8 mouse cellular contexts compared by ENCODE assay signal in the genomic region with DNA sequence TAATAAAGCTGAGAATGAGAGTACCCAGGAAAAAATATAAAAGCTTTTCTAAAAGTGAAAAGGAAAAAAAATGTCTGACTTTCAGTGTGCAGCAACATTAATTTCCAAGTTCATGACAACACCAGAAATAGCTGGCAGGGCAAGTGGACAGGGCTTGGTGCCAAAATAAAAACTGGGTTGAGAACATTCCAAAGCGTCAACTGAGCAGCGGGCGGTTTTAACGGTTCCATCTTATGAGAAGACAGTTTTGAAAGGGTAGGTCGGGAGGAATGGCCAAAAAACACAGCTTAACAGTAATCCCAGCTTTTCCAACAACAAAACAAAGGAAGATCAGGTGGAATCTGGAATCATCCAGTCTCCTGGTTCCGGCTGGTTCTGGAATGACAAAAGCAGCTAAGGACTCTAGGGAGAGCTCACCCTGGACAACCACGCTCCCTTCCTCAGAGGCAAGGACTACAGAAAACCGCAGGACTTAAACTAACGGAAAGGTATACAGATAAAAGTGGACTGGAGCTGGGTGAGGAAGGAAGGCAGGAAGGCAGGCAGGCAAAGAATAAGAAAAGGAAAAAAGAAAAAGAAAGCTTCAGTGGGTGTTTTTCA. TPM values are rescaled to one million over a fixed set of nuclear protein-coding genes. Genes with fewer than 3 reads are reported as not detected.
A peak's percentile ranks its signal among the peaks of the same experiment; 100 is the strongest.
DNase-seq lines count a peak whose midpoint lies in the region; ATAC-seq lines count a peak whose summit lies in the region.

No protein-coding gene starts in this region.

- H3K4me2 ChIP-seq in midbrain, embryonic 14.5 days (ENCODE audit: low read length) = no peak overlapping the region
- no peak overlapping the region for H3K4me2 ChIP-seq in midbrain, embryonic 11.5 days
- H3K4me2 ChIP-seq in kidney, embryonic 16.5 days (replicated peaks; ENCODE audit: low read depth, low read length) = no peak overlapping the region
- no peak overlapping the region for H3K4me2 ChIP-seq in intestine, embryonic 16.5 days (ENCODE audit: low read depth, low read length)

- no peak overlapping the region for H3K4me3 ChIP-seq in midbrain, embryonic 14.5 days (replicated peaks; ENCODE audit: low read depth, low read length)
- no peak overlapping the region for H3K4me3 ChIP-seq in midbrain, embryonic 11.5 days (ENCODE audit: low read depth, low read length)
- H3K4me3 ChIP-seq in kidney, embryonic 16.5 days (ENCODE audit: low read length) = no peak overlapping the region
- no peak overlapping the region for H3K4me3 ChIP-seq in intestine, embryonic 16.5 days (ENCODE audit: low read length)

- 73% methylated on average over 9 of the region's 9 CpGs for WGBS in midbrain, embryonic 14.5 days
- 83% methylated on average over 9 of the region's 9 CpGs for WGBS in midbrain, embryonic 11.5 days
- 58% methylated on average over 9 of the region's 9 CpGs for WGBS in kidney, embryonic 16.5 days
- 65% methylated on average over 9 of the region's 9 CpGs for WGBS in intestine, embryonic 16.5 days

- peak; percentile 13 for DNase-seq in midbrain, embryonic 14.5 days
- DNase-seq in midbrain, embryonic 11.5 days (ENCODE audit: low spot score, missing footprints) = no peak
- DNase-seq in adrenal gland, postnatal 14 days = peak; percentile 89
- peak; percentile 59 for DNase-seq in gastrocnemius, postnatal 14 days
- DNase-seq in skeletal muscle tissue, adult 2 months (ENCODE audit: low read depth, low spot score) = peak; percentile 72

- intact Hi-C loops in gastrocnemius, postnatal 14 days (cut with DNase I; ENCODE audit: low total_unique reads) = no loop called here

- no peak for ATAC-seq in midbrain, embryonic 14.5 days (ENCODE audit: low FRiP score, low TSS enrichment)
- ATAC-seq in midbrain, embryonic 11.5 days (ENCODE audit: low FRiP score) = no peak
- no peak for ATAC-seq in kidney, embryonic 16.5 days (ENCODE audit: low FRiP score, low TSS enrichment)
- ATAC-seq in granulocyte monocyte progenitor cell, adult 5-6 weeks (replicated peaks; ENCODE audit: poor library complexity, severe bottlenecking) = no peak
- no peak for ATAC-seq in intestine, embryonic 16.5 days

- H3K27ac ChIP-seq in midbrain, embryonic 14.5 days (replicated peaks; ENCODE audit: low read depth, low read length) = no peak overlapping the region
- H3K27ac ChIP-seq in midbrain, embryonic 11.5 days (ENCODE audit: low read depth, low read length) = no peak overlapping the region
- H3K27ac ChIP-seq in kidney, embryonic 16.5 days (ENCODE audit: low read length) = peak overlapping the region; percentile 41; the same call in 1 of the 2 replicates
- no peak overlapping the region for H3K27ac ChIP-seq in intestine, embryonic 16.5 days (ENCODE audit: low read length)

- no peak overlapping the region for H3K9ac ChIP-seq in midbrain, embryonic 14.5 days (replicated peaks; ENCODE audit: low read length)
- no peak overlapping the region for H3K9ac ChIP-seq in midbrain, embryonic 11.5 days (ENCODE audit: low read length)
- H3K9ac ChIP-seq in kidney, embryonic 16.5 days (replicated peaks; ENCODE audit: low read length) = no peak overlapping the region
- H3K9ac ChIP-seq in intestine, embryonic 16.5 days (ENCODE audit: low read depth, low read length) = no peak overlapping the region

- H3K36me3 ChIP-seq in midbrain, embryonic 14.5 days (ENCODE audit: control insufficient read depth, insufficient read depth, low read length) = peaks cover 15% of the 10 kb centered on the region
- peaks cover 2% of the 10 kb centered on the region; the same call in 1 of the 2 replicates for H3K36me3 ChIP-seq in midbrain, embryonic 11.5 days (ENCODE audit: control insufficient read depth, insufficient read depth, low read length)
- H3K36me3 ChIP-seq in kidney, embryonic 16.5 days (ENCODE audit: insufficient read depth, low read length) = 0 out of 2 replicates have a peak, but pooled peaks cover 13% of the 10 kb centered on the region
- H3K36me3 ChIP-seq in intestine, embryonic 16.5 days (ENCODE audit: control insufficient read depth, insufficient read depth, low read length) = no peaks in the 10 kb centered on the region

- no peaks in the 10 kb centered on the region for H3K9me3 ChIP-seq in midbrain, embryonic 14.5 days (ENCODE audit: control insufficient read depth, low read length)
- H3K9me3 ChIP-seq in midbrain, embryonic 11.5 days (ENCODE audit: control insufficient read depth, low read length) = no peaks in the 10 kb centered on the region
- no peaks in the 10 kb centered on the region for H3K9me3 ChIP-seq in kidney, embryonic 16.5 days (ENCODE audit: low read length)
- no peaks in the 10 kb centered on the region for H3K9me3 ChIP-seq in intestine, embryonic 16.5 days (ENCODE audit: control insufficient read depth, low read length)

- H3K27me3 ChIP-seq in midbrain, embryonic 14.5 days (ENCODE audit: control insufficient read depth, insufficient read depth, low read length) = no peaks in the 10 kb centered on the region
- H3K27me3 ChIP-seq in midbrain, embryonic 11.5 days (ENCODE audit: control insufficient read depth, insufficient read depth, low read length) = no peaks in the 10 kb centered on the region
- no peaks in the 10 kb centered on the region for H3K27me3 ChIP-seq in kidney, embryonic 16.5 days (ENCODE audit: insufficient read depth, low read length)
- H3K27me3 ChIP-seq in intestine, embryonic 16.5 days (replicated peaks; ENCODE audit: control insufficient read depth, insufficient read depth, low read length) = no peaks in the 10 kb centered on the region

- H3K4me1 ChIP-seq in midbrain, embryonic 14.5 days (ENCODE audit: control insufficient read depth, insufficient read depth, low read length) = no peaks in the 10 kb centered on the region
- H3K4me1 ChIP-seq in midbrain, embryonic 11.5 days (ENCODE audit: control insufficient read depth, insufficient read depth, low read length) = no peaks in the 10 kb centered on the region
- H3K4me1 ChIP-seq in kidney, embryonic 16.5 days (ENCODE audit: insufficient read depth, low read length) = peaks cover 32% of the 10 kb centered on the region
- 0 out of 2 replicates have a peak, but pooled peaks cover 2% of the 10 kb centered on the region for H3K4me1 ChIP-seq in intestine, embryonic 16.5 days (ENCODE audit: control insufficient read depth, insufficient read depth, low read length)

RNA-seq across cellular contexts. Expression of gene Hipk1, which starts 19.7 kb away (rescaled TPM):
- polyA plus RNA-seq in midbrain, embryonic 14.5 days (2014; fragmentation: Nextera tagmentation; extraction: Ambion mirVana) = 18.9 and 22.1 TPM in 2 replicates
- polyA plus RNA-seq in midbrain, embryonic 11.5 days (2014; fragmentation: Nextera tagmentation; extraction: Ambion mirVana) = 15.9 and 16.6 TPM in 2 replicates
- 149 and 198 TPM in 2 replicates for total RNA-seq in adrenal gland, postnatal 14 days (2021)
- 10 to 100 TPM; 45.8 to 71.0 TPM for total RNA-seq in gastrocnemius, postnatal 14 days (2021)
- 10.3 and 11.3 TPM in 2 replicates for polyA plus RNA-seq in kidney, embryonic 16.5 days (2015; fragmentation: Nextera tagmentation; extraction: Ambion mirVana)
- total RNA-seq in granulocyte monocyte progenitor cell, adult 5-6 weeks (2014; fragmentation: Nextera tagmentation) = 96.0 and 111 TPM in 2 replicates
- 56.8 and 59.0 TPM in 2 replicates for total RNA-seq in granulocyte monocyte progenitor cell, adult 5-6 weeks (2017)
- polyA plus RNA-seq in intestine, embryonic 16.5 days (2015; fragmentation: Nextera tagmentation; extraction: Ambion mirVana) = 6.3 and 7.1 TPM in 2 replicates

RNA-seq across cellular contexts. Expression of gene Gm10964, which starts 32.5 kb away (rescaled TPM):
- not detected in 2 replicates for polyA plus RNA-seq in midbrain, embryonic 14.5 days (2014; fragmentation: Nextera tagmentation; extraction: Ambion mirVana)
- polyA plus RNA-seq in midbrain, embryonic 11.5 days (2014; fragmentation: Nextera tagmentation; extraction: Ambion mirVana) = not detected in 2 replicates
- total RNA-seq in adrenal gland, postnatal 14 days (2021) = not detected in 2 replicates
- total RNA-seq in gastrocnemius, postnatal 14 days (2021) = not detected
- not detected in 2 replicates for polyA plus RNA-seq in kidney, embryonic 16.5 days (2015; fragmentation: Nextera tagmentation; extraction: Ambion mirVana)
- not detected in 2 replicates for total RNA-seq in granulocyte monocyte progenitor cell, adult 5-6 weeks (2014; fragmentation: Nextera tagmentation)
- total RNA-seq in granulocyte monocyte progenitor cell, adult 5-6 weeks (2017) = not detected in 2 replicates
- not detected in 2 replicates for polyA plus RNA-seq in intestine, embryonic 16.5 days (2015; fragmentation: Nextera tagmentation; extraction: Ambion mirVana)

RNA-seq across cellular contexts. Expression of gene Olfml3, which starts 33.8 kb away (rescaled TPM):
- polyA plus RNA-seq in midbrain, embryonic 14.5 days (2014; fragmentation: Nextera tagmentation; extraction: Ambion mirVana) = 2.0 and 4.8 TPM in 2 replicates
- polyA plus RNA-seq in midbrain, embryonic 11.5 days (2014; fragmentation: Nextera tagmentation; extraction: Ambion mirVana) = 8.9 and 10.5 TPM in 2 replicates
- total RNA-seq in adrenal gland, postnatal 14 days (2021) = 12.0 and 12.7 TPM in 2 replicates
- total RNA-seq in gastrocnemius, postnatal 14 days (2021) = 1 to 10 TPM; 6.7 to 8.2 TPM
- 62.0 and 63.8 TPM in 2 replicates for polyA plus RNA-seq in kidney, embryonic 16.5 days (2015; fragmentation: Nextera tagmentation; extraction: Ambion mirVana)
- total RNA-seq in granulocyte monocyte progenitor cell, adult 5-6 weeks (2014; fragmentation: Nextera tagmentation) = 0.30 TPM in 1 of 2 replicates, not detected in the other
- 0.86 TPM in 1 of 2 replicates, not detected in the other for total RNA-seq in granulocyte monocyte progenitor cell, adult 5-6 weeks (2017)
- polyA plus RNA-seq in intestine, embryonic 16.5 days (2015; fragmentation: Nextera tagmentation; extraction: Ambion mirVana) = 41.6 and 44.0 TPM in 2 replicates

RNA-seq across cellular contexts. Expression of gene Dclre1b, which starts 37.6 kb away (rescaled TPM):
- 23.0 and 29.2 TPM in 2 replicates for polyA plus RNA-seq in midbrain, embryonic 14.5 days (2014; fragmentation: Nextera tagmentation; extraction: Ambion mirVana)
- 36.3 and 44.6 TPM in 2 replicates for polyA plus RNA-seq in midbrain, embryonic 11.5 days (2014; fragmentation: Nextera tagmentation; extraction: Ambion mirVana)
- 16.6 and 21.9 TPM in 2 replicates for total RNA-seq in adrenal gland, postnatal 14 days (2021)
- total RNA-seq in gastrocnemius, postnatal 14 days (2021) = 1 to 10 TPM; 3.7 to 7.1 TPM
- polyA plus RNA-seq in kidney, embryonic 16.5 days (2015; fragmentation: Nextera tagmentation; extraction: Ambion mirVana) = 29.8 and 31.2 TPM in 2 replicates
- total RNA-seq in granulocyte monocyte progenitor cell, adult 5-6 weeks (2014; fragmentation: Nextera tagmentation) = 33.9 and 39.8 TPM in 2 replicates
- total RNA-seq in granulocyte monocyte progenitor cell, adult 5-6 weeks (2017) = 17.1 and 21.2 TPM in 2 replicates
- 19.1 and 21.1 TPM in 2 replicates for polyA plus RNA-seq in intestine, embryonic 16.5 days (2015; fragmentation: Nextera tagmentation; extraction: Ambion mirVana)

RNA-seq across cellular contexts. Expression of gene Ap4b1, which starts 37.7 kb away (rescaled TPM):
- polyA plus RNA-seq in midbrain, embryonic 14.5 days (2014; fragmentation: Nextera tagmentation; extraction: Ambion mirVana) = 20.1 and 25.4 TPM in 2 replicates
- 22.8 and 25.6 TPM in 2 replicates for polyA plus RNA-seq in midbrain, embryonic 11.5 days (2014; fragmentation: Nextera tagmentation; extraction: Ambion mirVana)
- total RNA-seq in adrenal gland, postnatal 14 days (2021) = 17.2 and 29.1 TPM in 2 replicates
- total RNA-seq in gastrocnemius, postnatal 14 days (2021) = 10 to 100 TPM in 1 of 2 experiments, 1 to 10 TPM in 1; 8.6 to 10.6 TPM
- polyA plus RNA-seq in kidney, embryonic 16.5 days (2015; fragmentation: Nextera tagmentation; extraction: Ambion mirVana) = 22.3 and 22.8 TPM in 2 replicates
- total RNA-seq in granulocyte monocyte progenitor cell, adult 5-6 weeks (2014; fragmentation: Nextera tagmentation) = 15.6 and 19.6 TPM in 2 replicates
- 17.9 and 19.9 TPM in 2 replicates for total RNA-seq in granulocyte monocyte progenitor cell, adult 5-6 weeks (2017)
- polyA plus RNA-seq in intestine, embryonic 16.5 days (2015; fragmentation: Nextera tagmentation; extraction: Ambion mirVana) = 21.0 and 21.8 TPM in 2 replicates
